ENCODE assay signal across 19 mouse cellular contexts in genomic region chr6:118737078-118737477, GRCm38 (mm10).
DNase-seq lines count a peak whose midpoint lies in the region; ATAC-seq lines count a peak whose summit lies in the region.
"Had no signal": no experiment of that assay in that cellular context is flagged by ENCODE, and none has a peak within 500 bp of the region (broad histone marks: within the 10 kb centered on the region; RNA-seq: fewer than 3 reads in every experiment).

No protein-coding gene starts in this region.

- no peak for DNase-seq in heart, embryonic 10.5 days (ENCODE audit: low spot score)
- DNase-seq in lung, postnatal 36 days = no peak
- DNase-seq in liver, embryonic 11.5 days (ENCODE audit: low spot score) = no peak
- DNase-seq: adrenal gland, adult 8-10 months; gastrocnemius, postnatal 25 days; kidney, adult 18-20 months; kidney, postnatal 25 days; thymus, postnatal 14 days had no signal

- H3K4me2 ChIP-seq in heart, embryonic 12.5 days = no peak overlapping the region
- H3K4me2 ChIP-seq in lung, embryonic 15.5 days = no peak overlapping the region
- H3K4me2 ChIP-seq in liver, embryonic 11.5 days = no peak overlapping the region
- H3K4me2 ChIP-seq in kidney, embryonic 16.5 days (replicated peaks; ENCODE audit: low read depth, low read length) = no peak overlapping the region
- no peak overlapping the region for H3K4me2 ChIP-seq in kidney, embryonic 15.5 days
- H3K4me2 ChIP-seq: embryonic facial prominence, embryonic 13.5 days; heart, embryonic 13.5 days; limb, embryonic 12.5 days; midbrain, embryonic 13.5 days had no signal

- no peaks in the 10 kb centered on the region for H3K9me3 ChIP-seq in heart, embryonic 12.5 days (replicated peaks)
- no peaks in the 10 kb centered on the region for H3K9me3 ChIP-seq in heart, embryonic 10.5 days
- no peaks in the 10 kb centered on the region for H3K9me3 ChIP-seq in lung, embryonic 15.5 days
- no peaks in the 10 kb centered on the region for H3K9me3 ChIP-seq in liver, embryonic 11.5 days (ENCODE audit: control insufficient read depth, low read length)
- no peaks in the 10 kb centered on the region for H3K9me3 ChIP-seq in kidney, embryonic 16.5 days (ENCODE audit: low read length)
- no peaks in the 10 kb centered on the region for H3K9me3 ChIP-seq in kidney, embryonic 15.5 days (replicated peaks)
- H3K9me3 ChIP-seq: embryonic facial prominence, embryonic 13.5 days; forebrain, embryonic 10.5 days; heart, embryonic 13.5 days; limb, embryonic 12.5 days; midbrain, embryonic 13.5 days had no signal

- 70% methylated on average over 6 of the region's 6 CpGs for WGBS in heart, embryonic 12.5 days
- WGBS in heart, embryonic 10.5 days = 80% methylated on average over 6 of the region's 6 CpGs
- WGBS in lung, embryonic 15.5 days = 70% methylated on average over 6 of the region's 6 CpGs
- WGBS in liver, embryonic 11.5 days = 63% methylated on average over 6 of the region's 6 CpGs
- whole genome bisulfite sequencing in kidney, embryonic 16.5 days = 82% methylated on average over 6 of the region's 6 CpGs
- WGBS in kidney, embryonic 15.5 days = 76% methylated on average over 6 of the region's 6 CpGs

- H3K4me3 ChIP-seq in heart, embryonic 12.5 days = no peak overlapping the region
- H3K4me3 ChIP-seq in heart, embryonic 10.5 days = no peak overlapping the region
- no peak overlapping the region for H3K4me3 ChIP-seq in lung, embryonic 15.5 days
- no peak overlapping the region for H3K4me3 ChIP-seq in liver, embryonic 11.5 days (ENCODE audit: low read depth, low read length)
- H3K4me3 ChIP-seq in kidney, embryonic 16.5 days (ENCODE audit: low read length) = no peak overlapping the region
- H3K4me3 ChIP-seq in kidney, embryonic 15.5 days (replicated peaks) = no peak overlapping the region
- H3K4me3 ChIP-seq: embryonic facial prominence, embryonic 13.5 days; forebrain, embryonic 10.5 days; heart, embryonic 13.5 days; left cerebral cortex, adult 2 months; limb, embryonic 12.5 days; midbrain, embryonic 13.5 days had no signal

- H3K27me3 ChIP-seq in heart, embryonic 12.5 days (replicated peaks) = no peaks in the 10 kb centered on the region
- H3K27me3 ChIP-seq in heart, embryonic 10.5 days (ENCODE audit: insufficient read depth, poor library complexity, severe bottlenecking) = no peaks in the 10 kb centered on the region
- H3K27me3 ChIP-seq in lung, embryonic 15.5 days = no peaks in the 10 kb centered on the region
- no peaks in the 10 kb centered on the region for H3K27me3 ChIP-seq in liver, embryonic 11.5 days (replicated peaks; ENCODE audit: control insufficient read depth, insufficient read depth, low read length)
- H3K27me3 ChIP-seq in kidney, embryonic 16.5 days (ENCODE audit: insufficient read depth, low read length) = no peaks in the 10 kb centered on the region
- H3K27me3 ChIP-seq in kidney, embryonic 15.5 days = no peaks in the 10 kb centered on the region
- H3K27me3 ChIP-seq: embryonic facial prominence, embryonic 13.5 days; heart, embryonic 13.5 days; limb, embryonic 12.5 days; midbrain, embryonic 13.5 days had no signal

- H3K9ac ChIP-seq in heart, embryonic 12.5 days = no peak overlapping the region
- H3K9ac ChIP-seq in lung, embryonic 15.5 days = no peak overlapping the region
- H3K9ac ChIP-seq in liver, embryonic 11.5 days (ENCODE audit: low read depth, low read length) = no peak overlapping the region
- H3K9ac ChIP-seq in kidney, embryonic 16.5 days (replicated peaks; ENCODE audit: low read length) = no peak overlapping the region
- no peak overlapping the region for H3K9ac ChIP-seq in kidney, embryonic 15.5 days
- H3K9ac ChIP-seq: embryonic facial prominence, embryonic 13.5 days; heart, embryonic 13.5 days; limb, embryonic 12.5 days; midbrain, embryonic 13.5 days had no signal

- peaks cover 48% of the 10 kb centered on the region for H3K36me3 ChIP-seq in heart, embryonic 12.5 days
- peaks cover 41% of the 10 kb centered on the region for H3K36me3 ChIP-seq in heart, embryonic 10.5 days
- no peaks in the 10 kb centered on the region for H3K36me3 ChIP-seq in lung, embryonic 15.5 days
- no peaks in the 10 kb centered on the region for H3K36me3 ChIP-seq in liver, embryonic 11.5 days (ENCODE audit: control insufficient read depth, insufficient read depth, low read length)
- H3K36me3 ChIP-seq in kidney, embryonic 16.5 days (ENCODE audit: insufficient read depth, low read length) = no peaks in the 10 kb centered on the region
- H3K36me3 ChIP-seq in kidney, embryonic 15.5 days = no peaks in the 10 kb centered on the region
- H3K36me3 ChIP-seq: forebrain, embryonic 10.5 days had no signal

- H3K4me1 ChIP-seq in heart, embryonic 12.5 days (replicated peaks) = 0 out of 2 replicates have a peak, but pooled peaks cover 7% of the 10 kb centered on the region
- H3K4me1 ChIP-seq in heart, embryonic 10.5 days = peaks cover 7% of the 10 kb centered on the region; the same call in 1 of the 2 replicates
- peaks cover 10% of the 10 kb centered on the region; the same call in 1 of the 2 replicates for H3K4me1 ChIP-seq in lung, embryonic 15.5 days
- peaks cover 18% of the 10 kb centered on the region for H3K4me1 ChIP-seq in liver, embryonic 11.5 days (replicated peaks; ENCODE audit: control insufficient read depth, insufficient read depth, low read length)
- H3K4me1 ChIP-seq in kidney, embryonic 16.5 days (ENCODE audit: insufficient read depth, low read length) = no peaks in the 10 kb centered on the region
- no peaks in the 10 kb centered on the region for H3K4me1 ChIP-seq in kidney, embryonic 15.5 days
- H3K4me1 ChIP-seq: embryonic facial prominence, embryonic 13.5 days; forebrain, embryonic 10.5 days; limb, embryonic 12.5 days; midbrain, embryonic 13.5 days had no signal

- no peak overlapping the region for H3K27ac ChIP-seq in heart, embryonic 12.5 days (ENCODE audit: poor library complexity, severe bottlenecking)
- no peak overlapping the region for H3K27ac ChIP-seq in heart, embryonic 10.5 days
- no peak overlapping the region for H3K27ac ChIP-seq in lung, embryonic 15.5 days
- no peak overlapping the region for H3K27ac ChIP-seq in liver, embryonic 11.5 days (ENCODE audit: low read depth, low read length)
- H3K27ac ChIP-seq in kidney, embryonic 16.5 days (ENCODE audit: low read length) = no peak overlapping the region
- no peak overlapping the region for H3K27ac ChIP-seq in kidney, embryonic 15.5 days
- H3K27ac ChIP-seq: embryonic facial prominence, embryonic 13.5 days; forebrain, embryonic 10.5 days; heart, embryonic 13.5 days; left cerebral cortex, adult 2 months; limb, embryonic 12.5 days; midbrain, embryonic 13.5 days had no signal

- ATAC-seq in heart, embryonic 12.5 days (ENCODE audit: insufficient number of reproducible peaks, low FRiP score) = 0 out of 2 replicates have a peak, but pooled peaks have one; percentile 22
- ATAC-seq in lung, embryonic 15.5 days (ENCODE audit: borderline replicate concordance, extremely low read depth, low FRiP score, low TSS enrichment) = 0 out of 2 replicates have a peak, but pooled peaks have one; percentile 25
- peak; percentile 80 for ATAC-seq in liver, embryonic 11.5 days (replicated peaks; ENCODE audit: low FRiP score)
- ATAC-seq in megakaryocyte-erythroid progenitor cell, adult 5-6 weeks (replicated peaks; ENCODE audit: low FRiP score, low TSS enrichment, poor library complexity, severe bottlenecking) = peak; percentile 28; the same call in 1 of the 2 replicates
- ATAC-seq in kidney, embryonic 16.5 days (ENCODE audit: low FRiP score, low TSS enrichment) = no peak
- ATAC-seq in kidney, embryonic 15.5 days (replicated peaks; ENCODE audit: low FRiP score) = no peak
- ATAC-seq: midbrain, embryonic 13.5 days had no signal

Comparison
In these comparisons a context has a peak if more than half of its experiments do, and no peak if none do; other contexts are left out.
1. ATAC-seq: peak in heart, embryonic 12.5 days (single experiment), lung, embryonic 15.5 days (single experiment), liver, embryonic 11.5 days (single experiment) and megakaryocyte-erythroid progenitor cell, adult 5-6 weeks (single experiment); none in kidney, embryonic 16.5 days (single experiment) and kidney, embryonic 15.5 days (single experiment).